Mouse (Mus musculus): Measurements from ENCODE around the gene Ino80d.

DNA sequence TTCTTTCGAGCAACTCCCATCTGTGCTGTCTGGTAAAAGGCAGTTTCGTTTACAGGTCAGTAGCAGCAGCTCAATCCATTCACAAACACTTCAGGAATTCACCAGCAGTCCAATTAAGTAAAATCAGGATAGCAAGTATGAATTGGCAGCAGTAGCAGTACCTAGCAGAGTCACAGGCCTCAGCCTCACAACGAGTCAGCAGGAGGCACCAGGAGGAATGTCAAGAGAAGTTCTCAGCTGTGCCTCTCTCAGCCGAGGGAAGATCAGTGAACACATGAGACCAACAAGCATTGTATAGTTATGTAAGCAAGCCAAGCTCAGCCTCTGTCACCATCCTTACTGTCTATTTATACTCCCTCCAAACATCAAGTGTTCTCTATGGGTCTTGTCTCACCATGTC is 15.6 kb downstream of the Ino80d start:
- TF ChIP-seq CTCF (IDR thresholded peaks at IDR 0.05; ENCODE audit: low read depth, low read length) (no peak), TAL1 (conservative IDR thresholded peaks at IDR 0.05; ENCODE audit: low read depth, low read length) (no peak), GATA1 (IDR thresholded peaks at IDR 0.05; ENCODE audit: borderline replicate concordance, low read length) (no peak), GATA2 (IDR thresholded peaks at IDR 0.05; ENCODE audit: borderline replicate concordance, low read depth, low read length) (no peak), POLR2AphosphoS5 (IDR thresholded peaks at IDR 0.05; ENCODE audit: insufficient replicate concordance, low read depth, low read length) (no peak)
